ENCODE assay signal across 10 mouse cellular contexts in genomic region chr11:65838999-65839398, GRCm38 (mm10). TPM values are rescaled to one million over a fixed set of nuclear protein-coding genes. Genes with fewer than 3 reads are reported as not detected.
DNase-seq lines count a peak whose midpoint lies in the region; ATAC-seq and TF ChIP-seq lines count a peak whose summit lies in the region.
"Had no signal": no experiment of that assay in that cellular context is flagged by ENCODE, and none has a peak within 500 bp of the region (broad histone marks: within the 10 kb centered on the region; RNA-seq: fewer than 3 reads in every experiment).

No protein-coding gene starts in this region.

- peak; percentile 91 for DNase-seq in heart, adult 11 months
- no peak for DNase-seq in heart, postnatal 36 days
- peak; percentile 83 to 84 for DNase-seq in cerebellum, postnatal 10 days
- DNase-seq in layer of hippocampus, adult 2 months (ENCODE audit: low spot score in 2 of 2), result peak; percentile 43 to 73
- DNase-seq in ovary, postnatal 14 days (ENCODE audit: low spot score), result peak; percentile 1
- no peak for DNase-seq in urinary bladder, postnatal 14 days (ENCODE audit: low spot score)

- no peak for TF ChIP-seq CTCF in layer of hippocampus, adult 2 months (conservative IDR thresholded peaks at IDR 0.05)

- H3K4me3 ChIP-seq in layer of hippocampus, adult 2 months, result no peak overlapping the region
- H3K4me3 ChIP-seq: embryonic facial prominence, embryonic 12.5 days; neural tube, embryonic 12.5 days had no signal

- no peak for ATAC-seq in erythroblast, adult 5-6 weeks (replicated peaks; ENCODE audit: low FRiP score, poor library complexity, severe bottlenecking)
- no peak for ATAC-seq in megakaryocyte, adult 5-6 weeks (ENCODE audit: poor library complexity, severe bottlenecking)

- H3K27ac ChIP-seq in layer of hippocampus, adult 2 months, result peak overlapping the region; percentile 57
- H3K27ac ChIP-seq: embryonic facial prominence, embryonic 12.5 days; neural tube, embryonic 12.5 days had no signal

- intact Hi-C loops in heart, postnatal 36 days (cut with DNase I), result no loop called here

RNA-seq across cellular contexts. Expression of gene Zkscan6, which starts 32.0 kb away (rescaled TPM):
- 1 to 10 TPM; 5.0 to 5.2 TPM for total RNA-seq in heart, postnatal 36 days (2021)
- total RNA-seq in layer of hippocampus, adult 2 months (2021), result 10 to 100 TPM; 14.5 to 17.4 TPM
- total RNA-seq in erythroblast, adult 5-6 weeks (2015; ENCODE audit: low replicate concordance), result 2.1 and 2.5 TPM in 2 replicates
- 5.2 and 9.6 TPM in 2 replicates for total RNA-seq in erythroblast, adult 5-6 weeks (2017; ENCODE audit: low replicate concordance)
- total RNA-seq in megakaryocyte, adult 5-6 weeks (2015), result 5.4 and 9.8 TPM in 2 replicates
- 20.7 and 26.1 TPM in 2 replicates for total RNA-seq in megakaryocyte, adult 5-6 weeks (2017)

RNA-seq across cellular contexts. Expression of gene Map2k4, which starts 50.9 kb away (rescaled TPM):
- 10 to 100 TPM; 42.5 to 44.8 TPM for total RNA-seq in heart, postnatal 36 days (2021)
- total RNA-seq in layer of hippocampus, adult 2 months (2021), result 100 to 1,000 TPM; 195 to 202 TPM
- total RNA-seq in erythroblast, adult 5-6 weeks (2015; ENCODE audit: low replicate concordance), result 19.4 and 33.9 TPM in 2 replicates
- 12.8 and 17.2 TPM in 2 replicates for total RNA-seq in erythroblast, adult 5-6 weeks (2017; ENCODE audit: low replicate concordance)
- 57.5 and 63.1 TPM in 2 replicates for total RNA-seq in megakaryocyte, adult 5-6 weeks (2015)
- total RNA-seq in megakaryocyte, adult 5-6 weeks (2017), result 29.1 and 40.5 TPM in 2 replicates

Comparison
In these comparisons a context has a peak if more than half of its experiments do, and no peak if none do; other contexts are left out.
1. DNase-seq: peak in heart, adult 11 months (single experiment), cerebellum, postnatal 10 days (2 of 2), layer of hippocampus, adult 2 months (2 of 2) and ovary, postnatal 14 days (single experiment); none in heart, postnatal 36 days (0 of 2) and urinary bladder, postnatal 14 days (single experiment).